Mouse (Mus musculus) limb, embryonic 13.5 days (tissue): ENCODE results near the gene Ubxn11. TPM values are rescaled to one million over a fixed set of nuclear protein-coding genes. Genes with fewer than 3 reads are reported as not detected.

Source experiments
- ATAC-seq: fragments of 200-750 bp; cut with Nextera tagmentation; 2 replicates; pipeline ENCODE4 v1.8.0; 2017; ENCODE audit warnings: low read depth, moderate number of reproducible peaks, moderate TSS enrichment; ENCODE audit not compliant: low FRiP score
- H3K27ac ChIP-seq: fragments of 300-500 bp; sonication (generic); 2 replicates; pipeline ENCODE4 v1.5.1; 2015; ENCODE audit warnings: inconsistent platforms, mild to moderate bottlenecking, moderate library complexity
- H3K27me3 ChIP-seq: fragments of 300-500 bp; sonication (generic); 2 replicates; pipeline ENCODE4 v1.6.1; 2015; ENCODE audit warnings: mild to moderate bottlenecking, inconsistent platforms
- H3K36me3 ChIP-seq: fragments of 300-500 bp; sonication (generic); 2 replicates; pipeline ENCODE4 v1.6.1; 2015; ENCODE audit warnings: inconsistent platforms, mild to moderate bottlenecking, moderate library complexity
- H3K4me1 ChIP-seq: fragments of 300-500 bp; sonication (generic); 2 replicates; pipeline ENCODE4 v1.6.1; 2015; ENCODE audit warnings: inconsistent platforms
- H3K4me2 ChIP-seq: fragments of 300-500 bp; sonication (generic); replicated peaks from 2 replicates; pipeline ENCODE4 v1.6.1; 2015; ENCODE audit warnings: inconsistent platforms, mild to moderate bottlenecking, moderate library complexity
- H3K4me3 ChIP-seq: fragments of 300-500 bp; sonication (generic); 2 replicates; pipeline ENCODE4 v1.5.1; 2015; ENCODE audit warnings: moderate library complexity, mild to moderate bottlenecking, inconsistent platforms
- H3K9ac ChIP-seq: fragments of 300-500 bp; sonication (generic); 2 replicates; pipeline ENCODE4 v1.6.1; 2015; ENCODE audit warnings: mild to moderate bottlenecking, inconsistent platforms
- H3K9me3 ChIP-seq: fragments of 300-500 bp; sonication (generic); 2 replicates; pipeline ENCODE4 v1.6.1; 2016; ENCODE audit warnings: inconsistent platforms
- WGBS: fragments of 180-500 bp; shearing (Covaris S2); methylation state at CpG from one replicate; pipeline ENCODE4 v1.1.7; 2015; 5-methylcytosine and 5-hydroxymethylcytosine counted together
- polyA plus RNA-seq: library from polyadenylated mRNA; unstranded; fragments of >200 nt; fragmentation: Nextera tagmentation; extraction: Ambion mirVana; gene quantifications from 2 replicates; pipeline ENCODE4 v1.2.1, GENCODE M21; 2015

The Ubxn11 gene
- polyA plus RNA-seq, 1 experiment from 2014 or later: 14.3 TPM

DNA sequence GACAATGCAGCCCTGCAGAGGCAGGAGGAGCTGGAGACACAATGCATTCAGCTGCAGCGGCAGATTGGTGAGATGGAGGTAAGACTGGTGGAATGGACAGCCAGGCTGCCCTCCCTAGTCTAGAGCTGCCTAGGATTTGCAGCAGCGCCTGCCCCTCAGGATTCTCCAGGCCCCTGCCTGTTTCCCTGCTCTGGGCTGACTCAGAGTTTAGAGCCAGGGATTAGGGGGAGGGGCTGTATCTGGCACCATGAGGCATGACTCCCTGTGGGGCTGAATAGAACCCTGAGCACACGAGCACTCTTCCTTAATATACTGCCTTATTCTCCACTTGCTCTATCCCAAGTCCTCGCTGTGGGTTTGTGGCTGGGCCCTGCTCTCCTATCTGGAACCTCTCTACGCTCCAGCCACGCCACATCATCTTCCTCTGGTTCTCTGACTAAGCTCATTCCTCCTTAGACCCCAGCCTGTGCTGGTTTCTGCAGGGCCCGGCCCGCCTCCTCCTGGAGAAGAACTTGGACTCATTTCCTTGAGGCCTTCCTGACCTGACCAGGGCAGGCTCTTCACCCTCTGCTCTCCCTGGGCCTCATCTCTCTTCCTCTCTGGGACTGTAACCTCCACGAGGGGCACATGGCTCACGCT is 11.1 kb downstream of the Ubxn11 start:
- ATAC-seq: no peak
- no peaks in the 10 kb centered on the region for H3K9me3 ChIP-seq
- 47% methylated on average over 10 of the region's 10 CpGs for WGBS

DNA sequence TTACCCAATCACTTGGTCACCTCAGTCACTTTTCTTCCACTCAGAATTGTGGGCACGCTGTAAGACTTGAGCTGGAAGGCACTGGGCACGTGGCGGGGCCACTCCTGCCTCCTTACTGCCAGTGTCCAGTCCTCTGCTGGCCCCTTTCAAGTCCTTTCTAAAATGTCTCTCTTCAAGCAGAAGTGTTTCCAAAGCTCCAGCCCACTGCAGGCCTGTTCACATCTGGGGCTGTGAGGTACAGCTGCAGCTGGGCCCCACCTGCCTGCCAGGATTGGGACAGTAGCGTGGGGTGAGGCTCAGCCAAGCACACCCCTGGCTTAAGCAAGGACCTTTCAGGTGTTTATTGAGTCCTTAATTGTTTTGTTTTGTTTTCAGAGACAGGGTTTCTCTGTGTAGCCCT is 11.7 kb downstream of the Ubxn11 start:
- no peak overlapping the region for H3K4me2 ChIP-seq
- 85% methylated on average over 4 of the region's 4 CpGs for WGBS
- H3K9me3 ChIP-seq: no peaks in the 10 kb centered on the region
- no peaks in the 10 kb centered on the region for H3K27me3 ChIP-seq
- no peak overlapping the region for H3K4me3 ChIP-seq
- no peak overlapping the region for H3K9ac ChIP-seq
- ATAC-seq: no peak
- H3K27ac ChIP-seq: no peak overlapping the region
- peaks cover 11% of the 10 kb centered on the region for H3K4me1 ChIP-seq
- H3K36me3 ChIP-seq: no peaks in the 10 kb centered on the region

More for the DNA sequence above, 11.1 kb downstream of the Ubxn11 start:
- H3K4me3 ChIP-seq: no peak overlapping the region
- H3K4me1 ChIP-seq: peaks cover 11% of the 10 kb centered on the region
- H3K9ac ChIP-seq: 0 out of 2 replicates have a peak overlapping the region, but pooled peaks have one; percentile 40
- H3K4me2 ChIP-seq: no peak overlapping the region
- H3K27me3 ChIP-seq: no peaks in the 10 kb centered on the region
- H3K27ac ChIP-seq: no peak overlapping the region
- no peaks in the 10 kb centered on the region for H3K36me3 ChIP-seq

DNA sequence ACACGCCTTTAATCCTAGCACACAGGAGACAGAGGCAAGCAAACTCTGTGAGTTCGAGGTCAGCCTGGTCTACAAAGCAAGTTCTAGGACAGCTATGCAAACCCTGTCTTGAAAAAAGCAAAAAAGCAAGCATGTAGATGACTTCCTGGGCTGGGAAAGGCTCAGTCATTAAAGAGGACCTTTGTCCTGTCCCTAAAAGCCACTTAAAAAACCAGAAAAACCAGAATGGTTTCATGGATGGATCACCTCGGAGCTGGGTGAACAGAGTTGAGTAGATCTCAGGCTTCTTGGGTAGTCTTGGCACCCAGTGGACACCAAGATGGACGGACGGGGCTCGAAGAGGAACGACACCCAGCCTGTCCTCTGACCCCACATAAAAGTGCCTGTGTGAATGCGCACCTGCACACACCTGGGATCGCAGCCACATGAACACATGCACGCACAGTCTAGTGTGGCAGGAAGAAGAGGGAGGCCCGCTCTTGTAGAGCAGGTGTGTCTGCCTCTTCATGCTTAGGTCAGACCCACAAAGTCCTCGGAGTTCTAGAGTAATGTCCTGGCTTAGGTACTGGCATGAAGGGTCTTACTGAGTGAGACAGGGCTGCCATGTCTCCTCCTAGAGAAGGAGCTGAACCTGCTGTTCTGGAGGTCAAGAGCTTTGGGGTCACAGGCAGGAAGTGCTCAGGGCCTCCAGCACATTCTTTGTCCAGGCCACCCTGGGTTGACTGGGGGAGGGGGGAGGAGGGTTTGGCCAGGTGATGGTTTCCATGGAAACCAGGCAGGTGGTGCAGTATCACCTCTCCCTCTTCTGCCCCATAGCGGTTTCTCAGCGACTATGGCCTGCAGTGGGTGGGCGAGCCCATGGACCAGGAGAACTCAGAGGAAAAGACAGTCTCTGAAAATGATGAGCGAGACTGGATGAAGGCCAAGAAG is 13.1 kb downstream of the Ubxn11 start:
- no peak for ATAC-seq
- no peak overlapping the region for H3K27ac ChIP-seq
- no peak overlapping the region for H3K4me3 ChIP-seq
- 81% methylated on average over 16 of the region's 16 CpGs for WGBS
- H3K9me3 ChIP-seq: no peaks in the 10 kb centered on the region
- peaks cover 11% of the 10 kb centered on the region for H3K4me1 ChIP-seq
- H3K9ac ChIP-seq: no peak overlapping the region
- H3K4me2 ChIP-seq: no peak overlapping the region
- no peaks in the 10 kb centered on the region for H3K27me3 ChIP-seq
- no peaks in the 10 kb centered on the region for H3K36me3 ChIP-seq

DNA sequence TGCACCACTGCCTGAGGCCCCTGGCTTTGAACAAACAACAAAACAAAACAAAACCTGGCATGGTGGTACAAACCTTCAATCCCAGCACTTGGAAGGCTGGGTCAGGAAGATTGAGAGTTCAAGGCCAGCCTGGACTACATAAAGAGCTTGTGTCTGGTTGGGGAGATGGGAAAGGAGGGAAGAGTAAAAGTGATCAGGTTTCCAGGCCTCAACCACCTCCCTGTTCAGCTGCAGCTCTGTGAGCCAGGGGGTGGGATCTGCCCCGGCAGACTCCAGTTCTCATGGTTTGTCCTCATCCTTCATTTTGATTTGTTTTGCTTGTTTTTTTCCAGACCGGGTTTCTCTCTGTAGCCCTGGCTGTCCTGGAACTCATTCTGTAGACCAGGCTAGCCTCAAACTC is 14.1 kb downstream of the Ubxn11 start:
- 96% methylated on average over 2 of the region's 2 CpGs for WGBS
- Histone ChIP-seq H3K4me3 (no peak overlapping the region), H3K9ac (no peak overlapping the region), H3K27ac (no peak overlapping the region), H3K4me2 (no peak overlapping the region), H3K4me1 (peaks cover 11% of the 10 kb centered on the region), H3K9me3 (no peaks in the 10 kb centered on the region), H3K36me3 (no peaks in the 10 kb centered on the region), H3K27me3 (no peaks in the 10 kb centered on the region)
- ATAC-seq: no peak

DNA sequence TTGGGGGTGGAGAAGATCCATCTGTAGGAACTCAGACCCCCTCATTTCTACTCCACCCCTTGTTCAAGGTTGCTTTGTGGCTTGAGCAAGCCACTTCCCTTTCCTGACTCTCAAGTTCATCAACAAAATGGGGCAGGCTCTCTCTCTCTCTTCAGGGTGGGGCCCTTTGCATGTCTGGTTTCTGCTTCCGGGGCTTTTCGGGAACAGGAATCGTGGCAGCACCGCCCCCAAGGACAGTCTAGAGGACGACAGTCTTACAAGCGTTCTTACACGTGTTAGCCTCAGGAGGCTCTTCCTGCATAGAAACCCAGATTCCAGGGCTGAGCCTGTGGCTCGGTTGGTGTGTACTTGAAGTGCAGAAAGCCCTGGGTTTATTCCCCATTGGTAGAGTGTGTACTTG is 14.6 kb downstream of the Ubxn11 start:
- no peak overlapping the region for H3K4me3 ChIP-seq
- no peak overlapping the region for H3K4me2 ChIP-seq
- H3K9me3 ChIP-seq: no peaks in the 10 kb centered on the region
- 78% methylated on average over 8 of the region's 8 CpGs for WGBS
- H3K27me3 ChIP-seq: no peaks in the 10 kb centered on the region
- no peak overlapping the region for H3K9ac ChIP-seq
- H3K27ac ChIP-seq: no peak overlapping the region
- peaks cover 11% of the 10 kb centered on the region for H3K4me1 ChIP-seq
- no peak for ATAC-seq
- H3K36me3 ChIP-seq: no peaks in the 10 kb centered on the region

DNA sequence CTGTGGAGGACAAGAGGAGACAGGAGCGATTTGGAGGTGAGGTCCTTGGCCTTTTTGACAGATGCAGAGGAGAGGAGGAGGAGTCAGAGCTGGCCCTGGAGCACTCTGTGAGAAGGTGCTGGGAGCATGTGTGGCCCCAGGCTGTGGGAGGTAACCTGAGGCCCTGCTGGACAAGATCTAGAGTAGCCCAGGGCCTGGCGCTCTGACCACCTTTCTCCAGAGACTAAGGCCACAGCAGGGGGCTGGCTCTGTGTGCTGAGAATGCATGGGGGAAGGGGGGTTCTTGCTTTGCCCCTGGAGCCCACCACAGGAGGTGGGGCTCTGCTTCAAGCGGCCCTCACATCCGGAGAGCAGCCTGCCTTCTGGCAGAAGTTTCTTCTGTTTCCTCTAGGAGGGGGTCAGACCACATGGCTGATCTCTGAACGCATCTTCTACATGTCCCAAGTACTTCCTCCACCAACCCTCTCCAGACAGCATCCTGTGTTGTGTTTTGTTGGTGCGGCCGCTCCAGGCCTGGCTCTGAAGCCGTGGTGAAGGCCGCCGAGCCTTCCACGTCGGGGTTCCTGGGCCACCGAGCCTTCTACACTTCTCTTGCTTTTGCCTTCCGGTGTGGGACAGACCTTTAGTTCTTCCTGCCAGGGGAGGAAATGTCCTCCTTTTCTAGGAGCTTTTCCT is 15.9 kb downstream of the Ubxn11 start:
- no peak for ATAC-seq
- Histone ChIP-seq H3K27ac (no peak overlapping the region), H3K36me3 (no peaks in the 10 kb centered on the region), H3K4me1 (peaks cover 10% of the 10 kb centered on the region), H3K27me3 (no peaks in the 10 kb centered on the region), H3K4me2 (no peak overlapping the region), H3K4me3 (no peak overlapping the region), H3K9ac (no peak overlapping the region; the same call in 1 of the 2 replicates), H3K9me3 (no peaks in the 10 kb centered on the region)
- WGBS: 74% methylated on average over 14 of the region's 14 CpGs

DNA sequence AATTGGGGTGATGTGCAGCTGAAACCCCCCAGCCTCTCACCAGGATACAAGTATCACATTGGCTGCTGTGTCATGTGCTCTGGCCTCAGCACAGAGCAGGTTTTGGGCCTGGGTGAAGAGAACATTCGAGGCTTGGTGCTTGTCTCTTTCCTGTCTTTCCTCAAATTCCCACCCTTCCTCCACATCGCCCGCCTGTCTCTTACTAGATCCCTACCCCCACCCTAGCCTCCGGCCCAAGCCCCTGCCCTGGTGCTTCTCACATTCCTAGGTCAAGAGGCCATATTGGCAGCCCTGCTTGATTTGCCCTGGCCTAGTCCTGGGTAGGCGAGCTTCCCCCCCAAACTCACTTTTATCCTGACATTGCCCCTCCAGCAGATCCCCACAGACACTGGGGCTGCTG is 16.7 kb downstream of the Ubxn11 start:
- Histone ChIP-seq H3K27ac (no peak overlapping the region), H3K4me1 (peaks cover 3% of the 10 kb centered on the region; the same call in 1 of the 2 replicates), H3K27me3 (no peaks in the 10 kb centered on the region), H3K4me3 (no peak overlapping the region), H3K36me3 (no peaks in the 10 kb centered on the region), H3K4me2 (no peak overlapping the region), H3K9ac (no peak overlapping the region), H3K9me3 (no peaks in the 10 kb centered on the region)
- no peak for ATAC-seq
- WGBS: 64% methylated on average over 5 of the region's 5 CpGs

DNA sequence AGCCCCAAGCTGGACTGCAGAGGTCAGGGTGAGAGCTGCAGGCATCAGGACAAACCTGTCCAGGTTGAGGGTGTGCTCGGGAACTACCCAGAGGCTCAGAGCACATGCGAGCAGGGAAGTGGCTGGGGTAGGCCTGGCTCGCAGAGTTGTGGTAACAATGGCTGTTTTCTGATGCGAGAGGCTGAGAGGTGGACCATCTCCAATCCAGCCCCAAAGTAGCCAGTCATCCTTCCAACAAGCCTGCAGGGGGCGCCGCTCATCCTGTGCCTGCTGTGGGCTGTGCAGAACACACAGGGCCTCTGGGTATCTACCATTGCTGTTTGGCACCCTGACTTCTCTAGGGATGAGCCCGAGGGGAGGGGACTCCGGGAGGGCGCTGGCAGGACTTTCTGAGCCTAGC is 17.3 kb downstream of the Ubxn11 start:
- H3K36me3 ChIP-seq: no peaks in the 10 kb centered on the region
- no peak for ATAC-seq
- no peak overlapping the region for H3K27ac ChIP-seq
- H3K9me3 ChIP-seq: no peaks in the 10 kb centered on the region
- H3K4me1 ChIP-seq: peaks cover 3% of the 10 kb centered on the region; the same call in 1 of the 2 replicates
- H3K27me3 ChIP-seq: no peaks in the 10 kb centered on the region
- no peak overlapping the region for H3K4me2 ChIP-seq
- WGBS: 69% methylated on average over 9 of the region's 9 CpGs
- no peak overlapping the region for H3K9ac ChIP-seq
- H3K4me3 ChIP-seq: no peak overlapping the region

DNA sequence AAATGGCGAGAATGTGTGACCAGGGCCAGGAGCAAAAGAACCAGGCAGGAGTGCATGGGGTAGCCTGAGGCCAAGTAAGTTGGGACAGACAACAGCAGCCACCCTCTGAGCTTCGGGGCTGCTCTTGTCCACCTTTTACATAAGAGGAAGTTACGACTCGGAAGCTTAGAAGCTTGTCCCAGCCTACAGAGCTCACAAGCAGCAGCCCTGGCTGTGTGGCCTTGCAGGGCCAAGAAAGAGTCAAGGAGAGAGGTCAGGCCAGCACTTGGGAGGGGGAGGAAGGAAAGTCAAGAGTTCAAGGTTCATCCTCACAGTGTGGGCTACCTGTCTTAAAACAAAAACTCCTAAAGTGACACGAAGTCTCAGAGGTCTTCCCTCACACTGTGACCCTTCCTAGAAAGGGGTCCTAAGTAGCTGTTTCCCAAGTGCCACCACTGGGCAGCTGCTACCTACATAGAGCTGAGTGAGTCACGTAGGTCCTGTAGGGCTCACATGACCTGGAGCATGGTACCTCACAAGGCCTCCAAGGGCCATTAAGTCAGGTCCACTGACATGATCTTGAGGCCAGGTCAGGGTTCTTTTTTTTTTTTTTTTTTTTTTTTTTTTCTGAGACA is 17.9 kb downstream of the Ubxn11 start:
- H3K27me3 ChIP-seq: no peaks in the 10 kb centered on the region
- no peak for ATAC-seq
- H3K4me2 ChIP-seq: no peak overlapping the region
- no peak overlapping the region for H3K4me3 ChIP-seq
- no peaks in the 10 kb centered on the region for H3K36me3 ChIP-seq
- 83% methylated on average over 6 of the region's 6 CpGs for WGBS
- peaks cover 3% of the 10 kb centered on the region; the same call in 1 of the 2 replicates for H3K4me1 ChIP-seq
- H3K9ac ChIP-seq: no peak overlapping the region
- H3K27ac ChIP-seq: no peak overlapping the region
- H3K9me3 ChIP-seq: no peaks in the 10 kb centered on the region

DNA sequence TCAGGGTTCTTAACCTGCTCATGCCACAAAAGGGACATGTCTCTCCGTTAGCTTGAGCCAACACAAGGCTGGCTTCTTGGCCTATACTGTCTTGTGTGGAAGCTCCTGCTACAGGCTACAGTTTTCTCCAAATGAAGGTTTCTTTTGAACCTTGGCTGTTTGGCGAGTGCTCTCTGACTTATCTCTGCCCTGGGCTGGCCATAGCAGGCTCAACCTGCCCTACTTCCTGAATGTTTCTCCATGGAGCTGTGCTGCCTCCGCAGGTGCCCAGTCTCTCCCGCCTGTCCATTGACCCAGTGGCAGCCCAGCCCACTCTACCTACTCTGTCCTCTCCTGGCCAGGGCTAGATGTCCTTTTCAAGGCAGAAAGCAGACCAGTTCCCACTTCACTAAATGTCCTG is 18.5 kb downstream of the Ubxn11 start:
- Histone ChIP-seq H3K27me3 (no peaks in the 10 kb centered on the region), H3K9me3 (no peaks in the 10 kb centered on the region), H3K4me1 (peaks cover 3% of the 10 kb centered on the region; the same call in 1 of the 2 replicates), H3K4me2 (no peak overlapping the region), H3K36me3 (peaks cover 3% of the 10 kb centered on the region; the same call in 1 of the 2 replicates), H3K4me3 (no peak overlapping the region), H3K27ac (no peak overlapping the region), H3K9ac (no peak overlapping the region)
- 87% methylated on average over 4 of the region's 4 CpGs for WGBS
- no peak for ATAC-seq

DNA sequence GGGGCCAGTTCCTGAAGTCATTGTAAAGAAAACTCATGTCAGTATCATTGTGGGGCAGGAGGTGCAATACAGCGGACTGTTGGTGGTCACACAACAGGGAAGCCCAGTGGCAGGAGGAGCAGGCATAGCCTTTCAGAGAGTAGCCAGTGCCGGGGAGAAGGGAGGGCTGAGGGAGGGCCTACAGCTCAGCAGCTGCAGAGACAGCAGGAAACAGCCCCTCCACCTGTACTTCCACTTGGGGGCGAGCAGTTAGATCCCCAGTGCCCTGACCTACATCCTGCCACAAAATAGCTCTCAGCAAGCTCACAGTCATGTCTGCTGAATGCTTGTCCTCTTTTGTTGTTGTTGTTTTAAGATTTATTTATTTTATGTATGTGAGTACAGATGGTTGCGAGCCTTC is 19.2 kb downstream of the Ubxn11 start:
- Histone ChIP-seq H3K4me1 (peaks cover 6% of the 10 kb centered on the region; the same call in 1 of the 2 replicates), H3K27me3 (no peaks in the 10 kb centered on the region), H3K36me3 (peaks cover 9% of the 10 kb centered on the region), H3K9ac (no peak overlapping the region), H3K4me3 (no peak overlapping the region), H3K27ac (no peak overlapping the region), H3K9me3 (no peaks in the 10 kb centered on the region), H3K4me2 (no peak overlapping the region)
- WGBS: 35% methylated on average over 4 of the region's 4 CpGs
- no peak for ATAC-seq

DNA sequence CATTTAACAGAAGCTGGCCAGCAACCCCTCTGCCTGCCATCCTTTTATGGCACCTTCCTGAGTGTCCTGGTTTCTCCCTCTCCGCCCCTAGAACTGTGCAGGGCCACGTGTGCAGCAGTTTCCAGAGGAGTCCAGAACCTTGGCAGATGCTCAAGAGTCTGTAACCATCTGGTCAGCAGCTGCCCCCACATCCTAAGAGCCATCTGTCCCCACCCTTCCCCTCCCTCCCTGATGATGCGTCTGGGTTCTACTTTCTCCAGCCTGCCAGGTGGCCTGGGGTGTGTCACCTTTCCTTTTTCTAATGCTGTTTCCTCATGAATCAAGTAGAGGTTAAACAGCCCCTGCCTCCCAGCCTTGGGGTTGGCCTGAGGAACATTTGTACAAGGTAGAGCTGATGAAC is 19.9 kb downstream of the Ubxn11 start:
- H3K4me1 ChIP-seq: peaks cover 13% of the 10 kb centered on the region
- H3K9me3 ChIP-seq: no peaks in the 10 kb centered on the region
- no peak overlapping the region for H3K4me2 ChIP-seq
- H3K36me3 ChIP-seq: peaks cover 16% of the 10 kb centered on the region
- 21% methylated on average over 3 of the region's 3 CpGs for WGBS
- no peak overlapping the region for H3K4me3 ChIP-seq
- no peaks in the 10 kb centered on the region for H3K27me3 ChIP-seq
- no peak overlapping the region for H3K27ac ChIP-seq
- H3K9ac ChIP-seq: no peak overlapping the region
- no peak for ATAC-seq
